Mouse (Mus musculus) limb, embryonic 11.5 days (tissue): ENCODE measurements around the gene Diexf. TPM values are rescaled to one million over a fixed set of nuclear protein-coding genes. Genes with fewer than 3 reads are reported as not detected.

Source experiments
- ATAC-seq: fragments of 200-750 bp; cut with Nextera tagmentation; 2 replicates; pipeline ENCODE4 v1.8.0; 2017; ENCODE audit warnings: low read depth; ENCODE audit not compliant: insufficient number of reproducible peaks, low FRiP score, low TSS enrichment
- DNase-seq: peaks from one replicate; pipeline ENCODE4 v3.0.0-alpha.2; 2015; ENCODE audit warnings: low spot score
- H3K27ac ChIP-seq: fragments of 300-500 bp; sonication (generic); replicated peaks from 2 replicates; pipeline ENCODE4 v1.5.1; 2014; ENCODE audit warnings: low read depth, mild to moderate bottlenecking, low read length
- H3K27me3 ChIP-seq: fragments of 300-500 bp; sonication (generic); 2 replicates; pipeline ENCODE4 v1.6.1; 2014; ENCODE audit warnings: mild to moderate bottlenecking, low read length, mixed read lengths; ENCODE audit not compliant: control insufficient read depth, insufficient read depth
- H3K36me3 ChIP-seq: fragments of 300-500 bp; sonication (generic); 2 replicates; pipeline ENCODE4 v1.6.1; 2014; ENCODE audit warnings: mild to moderate bottlenecking, low read length, moderate library complexity, mixed read lengths; ENCODE audit not compliant: control insufficient read depth, insufficient read depth
- H3K4me1 ChIP-seq: fragments of 300-500 bp; sonication (generic); 2 replicates; pipeline ENCODE4 v1.6.1; 2014; ENCODE audit warnings: low read length, mixed read lengths; ENCODE audit not compliant: control insufficient read depth, insufficient read depth
- H3K4me2 ChIP-seq: fragments of 300-500 bp; sonication (generic); 2 replicates; pipeline ENCODE4 v1.6.1; 2014; ENCODE audit warnings: low read depth, mild to moderate bottlenecking, moderate library complexity; ENCODE audit not compliant: severe bottlenecking
- H3K4me3 ChIP-seq: fragments of 300-500 bp; sonication (generic); 2 replicates; pipeline ENCODE4 v1.5.1; 2014; ENCODE audit warnings: low read depth, low read length
- H3K9ac ChIP-seq: fragments of 300-500 bp; sonication (generic); 2 replicates; pipeline ENCODE4 v1.6.1; 2014; ENCODE audit warnings: mild to moderate bottlenecking, low read length
- H3K9me3 ChIP-seq: fragments of 300-500 bp; sonication (generic); 2 replicates; pipeline ENCODE4 v1.6.1; 2016; ENCODE audit warnings: low read length; ENCODE audit not compliant: control insufficient read depth
- WGBS: fragments of 180-500 bp; shearing (Covaris S2); extraction: QIAGEN DNeasy Blood & Tissue Kit; methylation state at CpG from one replicate; pipeline ENCODE4 v1.1.7; 2014; 5-methylcytosine and 5-hydroxymethylcytosine counted together
- polyA plus RNA-seq: library from polyadenylated mRNA; unstranded; fragments of >200 nt; fragmentation: Nextera tagmentation; extraction: Ambion mirVana; gene quantifications from 2 replicates; pipeline ENCODE4 v1.2.1, GENCODE M21; 2014

The Diexf gene
- polyA plus RNA-seq, 1 experiment from 2014 or later: 12.2 TPM

- H3K4me3 ChIP-seq: peak overlapping the region; percentile 12; the same call in 1 of the 2 replicates
- ATAC-seq (0 out of 2 replicates have a peak, but pooled peaks have one; percentile 56), DNase-seq (peak; percentile 66)
- H3K4me1 ChIP-seq: no peaks in the 10 kb centered on the region; the same call in 1 of the 2 replicates
- H3K9ac ChIP-seq: no peak overlapping the region
- no peaks in the 10 kb centered on the region for H3K9me3 ChIP-seq
- no peaks in the 10 kb centered on the region for H3K36me3 ChIP-seq
- 18% methylated on average over 18 of the region's 18 CpGs for WGBS
- no peak overlapping the region for H3K27ac ChIP-seq
- H3K27me3 ChIP-seq: no peaks in the 10 kb centered on the region
- peak overlapping the region; percentile 40 for H3K4me2 ChIP-seq
Measured at GRCm38 (mm10) chr1:193160317-193161032, 30.4 kb upstream of the Diexf start.

- H3K27ac ChIP-seq: no peak overlapping the region
- no peak overlapping the region for H3K9ac ChIP-seq
- H3K36me3 ChIP-seq: no peaks in the 10 kb centered on the region
- no peaks in the 10 kb centered on the region for H3K27me3 ChIP-seq
- no peak overlapping the region for H3K4me2 ChIP-seq
- no peak overlapping the region for H3K4me3 ChIP-seq
- no peaks in the 10 kb centered on the region; the same call in 1 of the 2 replicates for H3K4me1 ChIP-seq
- H3K9me3 ChIP-seq: no peaks in the 10 kb centered on the region
- WGBS: 54% methylated on average over 1 of the region's 1 CpGs
- DNase-seq (no peak), ATAC-seq (no peak)
Measured at GRCm38 (mm10) chr1:193159613-193160012, 29.5 kb upstream of the Diexf start.

- Histone ChIP-seq H3K9me3 (no peaks in the 10 kb centered on the region), H3K4me3 (no peak overlapping the region), H3K36me3 (no peaks in the 10 kb centered on the region), H3K27ac (no peak overlapping the region), H3K4me1 (no peaks in the 10 kb centered on the region; the same call in 1 of the 2 replicates), H3K9ac (no peak overlapping the region), H3K4me2 (no peak overlapping the region), H3K27me3 (peaks cover 4% of the 10 kb centered on the region)
- ATAC-seq (no peak), DNase-seq (no peak)
- 30% methylated on average over 3 of the region's 3 CpGs for WGBS
Measured at GRCm38 (mm10) chr1:193159163-193159562, 29.1 kb upstream of the Diexf start.

- ATAC-seq (no peak), DNase-seq (no peak)
- Histone ChIP-seq H3K27ac (no peak overlapping the region), H3K4me2 (no peak overlapping the region), H3K27me3 (peaks cover 25% of the 10 kb centered on the region), H3K9ac (no peak overlapping the region), H3K4me3 (no peak overlapping the region), H3K4me1 (no peaks in the 10 kb centered on the region; the same call in 1 of the 2 replicates), H3K36me3 (no peaks in the 10 kb centered on the region), H3K9me3 (no peaks in the 10 kb centered on the region)
- 73% methylated on average over 8 of the region's 8 CpGs for WGBS
Measured at GRCm38 (mm10) chr1:193157111-193157492, 27.0 kb upstream of the Diexf start.

GRCm38 (mm10) chr1:193156316-193157110, 26.4 kb upstream of the Diexf start:
- no peak overlapping the region for H3K4me2 ChIP-seq
- peaks cover 27% of the 10 kb centered on the region for H3K27me3 ChIP-seq
- 82% methylated on average over 15 of the region's 15 CpGs for WGBS
- no peak overlapping the region for H3K9ac ChIP-seq
- no peak for DNase-seq
- H3K36me3 ChIP-seq: no peaks in the 10 kb centered on the region
- H3K4me3 ChIP-seq: no peak overlapping the region
- H3K4me1 ChIP-seq: no peaks in the 10 kb centered on the region; the same call in 1 of the 2 replicates
- H3K27ac ChIP-seq: no peak overlapping the region
- no peaks in the 10 kb centered on the region for H3K9me3 ChIP-seq
- ATAC-seq: no peak

GRCm38 (mm10) chr1:193153561-193153960, 23.5 kb upstream of the Diexf start:
- Histone ChIP-seq H3K4me2 (peak overlapping the region; percentile 60), H3K27ac (no peak overlapping the region), H3K9ac (no peak overlapping the region), H3K9me3 (no peaks in the 10 kb centered on the region), H3K27me3 (peaks cover 27% of the 10 kb centered on the region), H3K36me3 (no peaks in the 10 kb centered on the region), H3K4me3 (peak overlapping the region; percentile 28; the same call in 1 of the 2 replicates), H3K4me1 (no peaks in the 10 kb centered on the region)
- WGBS: 15% methylated on average over 16 of the region's 16 CpGs
- ATAC-seq: no peak
- DNase-seq: no peak

- WGBS: under 1% methylated on average over 27 of the region's 30 CpGs
- peak within 1 kb of the TSS; percentile 40 for H3K9ac ChIP-seq
- no peaks in the 10 kb centered on the region for H3K4me1 ChIP-seq
- peak; percentile 89 for ATAC-seq
- H3K27ac ChIP-seq: no peak within 1 kb of the TSS
- H3K4me3 ChIP-seq: peak within 1 kb of the TSS; percentile 28
- no peaks in the 10 kb centered on the region for H3K9me3 ChIP-seq
- peaks cover 27% of the 10 kb centered on the region for H3K27me3 ChIP-seq
- H3K36me3 ChIP-seq: no peaks in the 10 kb centered on the region
- DNase-seq: peak; percentile 72
- peak within 1 kb of the TSS; percentile 60 for H3K4me2 ChIP-seq
Measured at GRCm38 (mm10) chr1:193152872-193153271, 22.8 kb upstream of the Diexf start, which contains the start of gene Irf6. Gene Irf6, plus strand, starts transcription at chr1:193153111.

GRCm38 (mm10) chr1:193151134-193151533, 21.1 kb upstream of the Diexf start:
- H3K4me2 ChIP-seq: no peak overlapping the region
- DNase-seq: no peak
- peaks cover 27% of the 10 kb centered on the region for H3K27me3 ChIP-seq
- ATAC-seq: no peak
- no peaks in the 10 kb centered on the region for H3K9me3 ChIP-seq
- H3K27ac ChIP-seq: no peak overlapping the region
- WGBS: 55% methylated on average over 7 of the region's 7 CpGs
- H3K36me3 ChIP-seq: no peaks in the 10 kb centered on the region
- H3K9ac ChIP-seq: no peak overlapping the region
- no peak overlapping the region for H3K4me3 ChIP-seq
- H3K4me1 ChIP-seq: no peaks in the 10 kb centered on the region
